Mouse (Mus musculus) left cerebral cortex, adult 2 months (tissue): ENCODE measurements at regions not wholly inside any gene's neighbourhood (a gene's known extent, or its start where the extent isn't known, plus 50 kb on each side); places are given as distances from the start of the nearest gene placed in this dataset.

ENCODE experiments used
- DNase-seq, 2 experiments: peaks; one replicate each; pipeline ENCODE4 v3.0.0; 2021 to 2022; ENCODE audit warnings: low spot score in 2 of 2, mixed read lengths in 1 of 2; ENCODE audit errors: extremely low spot score in 1 of 2
- H3K27ac ChIP-seq: fragments of 200-600 bp; 2 replicates; pipeline ENCODE4 v1.8.1; 2022
- H3K4me3 ChIP-seq: fragments of 200-600 bp; 2 replicates; pipeline ENCODE4 v1.8.1; 2022
- CTCF ChIP-seq: fragments of 200-600 bp; IDR thresholded peaks from 2 replicates; pipeline ENCODE4 v1.8.1; 2022; ENCODE audit warnings: antibody characterized with exemption, mild to moderate bottlenecking, moderate library complexity
- intact Hi-C: fragments of 180-260 bp; cut with DNase I; formaldehyde crosslinking; loops from one replicate; pipeline ENCODE4 v1.15.1; 2025

DNA sequence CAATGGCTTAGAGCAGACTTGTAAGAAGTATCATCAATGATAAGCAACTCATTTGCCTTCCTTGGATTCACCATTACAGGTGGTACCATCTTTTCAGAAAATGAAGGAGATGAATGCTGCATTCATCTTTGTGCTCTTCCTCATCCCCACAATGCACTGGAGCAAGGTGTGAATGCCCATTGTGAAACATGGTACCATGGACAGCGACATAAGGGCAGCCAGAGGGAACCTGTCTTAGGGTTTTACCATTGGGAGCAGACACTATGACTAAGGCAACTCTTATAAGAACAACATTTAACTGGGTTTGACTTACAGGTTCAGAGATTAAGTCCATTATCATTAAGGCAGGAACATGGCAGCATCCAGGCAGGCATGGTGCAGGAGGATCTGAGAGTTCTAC is 60.1 kb upstream of the Kcnj6 start:
- Histone ChIP-seq H3K4me3 (no peak overlapping the region), H3K27ac (no peak overlapping the region)
- DNase-seq: no peak
- intact Hi-C loops: no loop called here
- TF ChIP-seq CTCF: no peak

DNA sequence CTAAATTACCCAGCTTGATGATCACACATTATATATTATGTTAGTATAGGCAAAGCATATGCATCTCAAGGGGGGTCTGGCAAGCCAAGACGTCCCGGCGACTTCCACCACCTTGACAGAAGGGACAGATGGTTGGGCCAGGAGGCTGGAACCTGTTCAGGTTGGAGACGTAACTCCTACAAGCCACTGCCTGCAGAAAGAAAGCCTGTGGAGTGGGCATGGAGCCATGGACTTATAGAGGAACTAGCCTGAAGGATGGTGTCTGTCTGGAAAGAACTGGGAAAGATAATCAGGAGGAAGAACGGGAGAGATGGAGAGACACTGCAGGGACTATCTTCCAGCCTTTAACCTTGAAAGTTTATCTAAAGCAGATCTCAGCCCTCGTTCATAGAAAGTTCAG is 66.9 kb upstream of the Kcnj6 start:
- H3K27ac ChIP-seq: no peak overlapping the region
- peak in 1 of 2 experiments; percentile 11 for DNase-seq
- intact Hi-C loops: no loop called here
- H3K4me3 ChIP-seq: no peak overlapping the region
- no peak for TF ChIP-seq CTCF

DNA sequence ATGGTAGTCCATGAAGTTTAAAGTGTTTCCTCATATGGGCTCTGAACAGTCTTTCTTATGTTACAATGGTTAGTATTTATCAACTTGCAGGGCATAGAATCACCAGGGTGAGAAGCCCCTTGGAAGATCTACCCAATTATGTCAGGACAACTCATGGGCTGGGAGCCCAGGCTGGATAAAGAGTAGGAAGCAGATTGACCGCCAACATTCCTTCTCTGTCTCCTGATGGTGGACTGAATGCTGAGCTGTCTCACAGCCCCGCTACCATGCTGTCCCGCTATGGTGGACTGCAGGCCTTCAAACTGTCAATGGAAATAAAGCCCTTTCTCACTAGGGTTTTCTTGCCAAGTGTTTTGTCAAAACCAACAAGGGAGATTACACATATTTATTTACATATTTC is 69.2 kb upstream of the Kcnj6 start:
- Histone ChIP-seq H3K4me3 (no peak overlapping the region), H3K27ac (no peak overlapping the region)
- no peak for DNase-seq
- TF ChIP-seq CTCF: no peak
- intact Hi-C loops: no loop called here

DNA sequence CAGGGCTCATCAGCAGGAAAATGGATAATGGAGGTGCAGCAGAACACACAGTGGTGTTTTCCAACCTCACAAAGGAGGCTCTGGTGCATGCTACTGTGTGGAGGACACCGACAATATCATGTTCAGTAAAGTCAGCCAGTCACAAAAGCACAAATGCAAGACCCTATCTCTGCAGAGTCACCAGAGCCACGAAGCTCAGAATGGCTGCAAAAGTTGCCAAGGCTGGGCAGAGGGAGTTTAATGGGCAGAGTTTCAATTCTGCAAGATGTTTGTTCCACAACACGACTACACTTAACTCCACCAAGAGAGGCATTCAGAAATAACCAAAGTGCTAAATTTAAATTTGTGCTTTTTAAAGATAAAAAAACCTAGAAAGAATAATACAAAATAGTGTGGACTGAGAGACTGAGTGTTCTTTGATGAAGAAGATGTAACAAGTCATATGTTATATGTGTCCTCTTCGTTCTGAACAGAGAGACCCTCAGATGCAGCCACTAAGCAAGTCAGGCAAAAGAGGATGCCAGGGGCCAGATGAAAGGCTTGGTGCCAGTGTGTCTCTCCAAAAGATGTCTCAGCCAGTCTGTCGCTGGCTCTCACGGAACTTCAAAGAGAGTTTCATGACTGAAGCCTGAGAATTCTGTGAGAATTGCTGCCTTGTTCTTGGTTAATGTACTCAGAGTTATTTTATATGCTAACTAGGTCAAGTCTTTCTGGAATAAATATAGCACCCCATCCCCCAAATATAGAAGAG is 95.1 kb upstream of the Kcnj6 start:
- H3K4me3 ChIP-seq: no peak overlapping the region
- TF ChIP-seq CTCF: no peak
- DNase-seq: no peak
- H3K27ac ChIP-seq: no peak overlapping the region
- intact Hi-C loops: no loop called here

DNA sequence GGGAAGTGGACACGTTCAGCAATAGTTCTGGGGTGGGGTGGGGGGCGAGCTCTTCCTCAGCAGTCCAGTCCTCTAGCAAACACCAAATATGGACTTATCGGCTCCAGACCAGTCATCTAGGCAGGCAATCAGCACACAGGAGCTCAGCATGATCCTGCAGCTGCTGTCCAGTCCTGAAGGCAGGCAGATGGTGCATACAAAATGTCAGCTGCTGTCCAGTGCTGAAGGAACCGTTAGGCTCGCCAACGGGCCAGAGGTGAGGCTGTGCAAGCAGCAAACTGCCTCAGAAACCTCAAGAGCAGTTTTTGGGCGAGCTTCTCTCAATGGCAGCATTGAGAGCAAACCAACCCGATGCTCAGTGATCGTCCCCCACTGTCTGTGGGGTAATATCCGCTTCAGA is 96.3 kb upstream of the Kcnj6 start:
- no peak for DNase-seq
- H3K4me3 ChIP-seq: no peak overlapping the region
- no peak overlapping the region for H3K27ac ChIP-seq
- intact Hi-C loops: no loop called here
- TF ChIP-seq CTCF: no peak

DNA sequence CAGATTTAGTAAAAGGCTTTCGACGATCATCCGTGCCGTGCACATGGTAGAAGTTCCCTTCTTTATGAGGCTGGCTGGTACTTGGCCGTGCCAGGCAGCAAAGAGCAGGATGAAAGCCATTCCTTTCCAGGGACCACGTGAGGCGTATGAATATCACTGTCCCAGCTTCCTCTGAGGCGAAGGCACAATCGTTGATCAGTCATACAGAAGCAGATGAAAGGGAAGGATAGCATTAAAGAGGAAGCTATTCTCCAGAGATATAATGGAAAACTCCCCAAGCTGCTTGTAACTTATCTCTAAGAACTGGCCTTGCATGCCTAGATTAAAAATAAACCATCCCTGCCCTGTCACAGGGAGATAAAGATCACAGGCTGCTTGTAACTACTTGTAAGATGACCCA is 103.5 kb upstream of the Kcnj6 start:
- no peak overlapping the region for H3K27ac ChIP-seq

DNA sequence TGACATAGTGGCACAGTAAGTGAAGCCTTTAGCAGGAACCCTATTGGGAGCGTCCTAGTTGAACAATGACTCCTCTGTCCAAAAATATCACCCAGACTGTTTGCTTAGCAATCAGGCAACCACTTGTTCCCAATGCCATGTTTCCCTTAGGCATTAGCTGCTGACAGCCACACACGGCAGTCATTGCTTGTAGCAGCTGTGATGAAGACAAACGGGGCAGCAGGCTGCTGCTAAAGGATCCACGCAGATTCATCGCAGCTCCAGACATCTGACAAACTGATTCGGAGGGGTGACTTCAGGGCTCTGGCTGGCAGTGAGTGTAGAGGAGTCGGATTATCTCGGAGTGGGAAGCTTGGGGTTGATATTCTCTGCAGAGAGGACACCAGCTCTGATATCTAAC is 120.0 kb upstream of the Kcnj6 start:
- DNase-seq: no peak
- no peak overlapping the region for H3K4me3 ChIP-seq
- no peak overlapping the region for H3K27ac ChIP-seq
- intact Hi-C loops: no loop called here
- TF ChIP-seq CTCF: no peak

More for the DNA sequence above, 103.5 kb upstream of the Kcnj6 start:
- H3K4me3 ChIP-seq: no peak overlapping the region
- no peak for DNase-seq
- TF ChIP-seq CTCF: no peak
- intact Hi-C loops: no loop called here

DNA sequence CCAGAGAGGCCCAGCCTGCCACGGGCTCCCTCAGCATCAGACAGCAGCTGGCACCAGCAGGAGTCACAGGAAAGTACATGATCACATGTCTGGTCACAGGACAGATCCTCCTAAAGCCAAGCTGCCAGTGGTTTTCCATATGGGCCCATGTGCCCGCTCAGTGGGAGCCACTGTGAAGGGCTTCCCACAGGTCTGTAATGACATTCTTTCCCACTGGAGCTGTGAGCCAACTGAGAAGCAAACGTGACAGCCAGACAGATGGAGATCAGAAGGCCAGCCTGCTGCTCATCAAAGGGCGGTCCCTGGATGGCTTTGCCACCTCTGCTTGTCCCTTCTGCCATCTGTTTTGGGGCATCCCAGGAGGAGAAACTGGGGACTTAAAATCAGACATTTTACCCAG is 121.8 kb upstream of the Kcnj6 start:
- DNase-seq: no peak
- no peak for TF ChIP-seq CTCF

DNA sequence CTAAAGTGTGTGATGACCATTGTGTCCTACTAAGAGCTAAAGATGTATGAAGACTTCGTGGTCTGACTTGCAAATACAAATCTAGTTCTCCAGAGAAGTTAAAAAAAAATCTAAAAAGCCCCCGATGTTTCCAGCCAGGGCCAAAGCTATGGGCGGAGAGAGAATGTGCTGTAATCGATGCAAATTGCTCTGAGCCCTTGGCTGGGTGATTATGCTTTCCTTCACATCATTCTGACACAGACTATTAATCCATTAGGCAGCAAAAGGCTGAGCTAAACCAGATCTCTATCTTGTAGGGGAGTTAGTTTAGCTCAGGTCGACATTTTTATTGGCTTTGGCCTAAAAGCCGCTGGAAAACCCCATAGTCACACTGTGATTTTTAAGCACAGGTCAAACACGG is 124.5 kb upstream of the Kcnj6 start:
- Histone ChIP-seq H3K4me3 (no peak overlapping the region), H3K27ac (no peak overlapping the region)
- intact Hi-C loops: no loop called here
- no peak for DNase-seq
- no peak for TF ChIP-seq CTCF

More for the DNA sequence above, 121.8 kb upstream of the Kcnj6 start:
- intact Hi-C loops: no loop called here
- H3K4me3 ChIP-seq: no peak overlapping the region
- H3K27ac ChIP-seq: no peak overlapping the region

DNA sequence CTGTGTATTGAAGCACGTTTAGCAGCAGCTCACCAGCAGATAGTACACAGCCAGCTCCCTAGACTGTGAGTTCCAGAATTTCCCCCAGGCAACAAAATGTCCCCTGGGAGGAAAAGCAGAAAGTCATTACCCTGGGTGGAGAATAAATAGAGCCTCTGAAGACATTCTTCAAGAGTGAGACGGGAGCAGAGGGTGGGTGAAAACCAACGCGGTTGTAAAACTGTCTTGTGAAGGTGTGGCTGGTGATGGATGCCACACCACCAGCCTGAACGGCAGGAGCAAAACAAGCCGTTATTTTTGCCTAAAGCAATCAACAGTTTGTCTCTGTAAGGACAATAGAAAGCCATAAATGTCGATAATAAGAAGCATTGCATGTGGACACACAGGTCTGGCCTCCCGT is 129.7 kb upstream of the Kcnj15 start:
- no peak overlapping the region for H3K4me3 ChIP-seq
- H3K27ac ChIP-seq: no peak overlapping the region
- TF ChIP-seq CTCF: no peak
- intact Hi-C loops: no loop called here
- no peak for DNase-seq

DNA sequence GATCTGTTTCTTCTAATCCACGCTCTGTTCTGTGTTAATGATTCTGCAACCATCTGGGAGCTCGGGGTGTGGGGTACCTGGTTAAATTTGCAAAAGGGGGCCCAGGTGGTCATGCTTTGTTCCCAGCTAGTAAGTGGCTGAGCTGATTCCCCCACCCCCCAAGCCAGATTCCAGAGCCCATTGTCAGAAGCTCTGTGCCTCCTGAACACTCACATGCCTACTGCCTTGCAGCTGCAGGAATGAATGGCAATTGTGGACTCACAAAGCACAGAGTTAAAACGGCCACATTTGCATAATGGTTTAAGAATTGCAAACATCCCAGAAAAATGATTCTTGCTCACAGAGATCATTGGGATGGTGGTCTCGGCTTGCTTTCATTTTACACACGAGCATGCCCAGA is 125.5 kb upstream of the Kcnj15 start:
- no peak overlapping the region for H3K4me3 ChIP-seq
- H3K27ac ChIP-seq: no peak overlapping the region
- no peak for DNase-seq
- intact Hi-C loops: no loop called here
- no peak for TF ChIP-seq CTCF

DNA sequence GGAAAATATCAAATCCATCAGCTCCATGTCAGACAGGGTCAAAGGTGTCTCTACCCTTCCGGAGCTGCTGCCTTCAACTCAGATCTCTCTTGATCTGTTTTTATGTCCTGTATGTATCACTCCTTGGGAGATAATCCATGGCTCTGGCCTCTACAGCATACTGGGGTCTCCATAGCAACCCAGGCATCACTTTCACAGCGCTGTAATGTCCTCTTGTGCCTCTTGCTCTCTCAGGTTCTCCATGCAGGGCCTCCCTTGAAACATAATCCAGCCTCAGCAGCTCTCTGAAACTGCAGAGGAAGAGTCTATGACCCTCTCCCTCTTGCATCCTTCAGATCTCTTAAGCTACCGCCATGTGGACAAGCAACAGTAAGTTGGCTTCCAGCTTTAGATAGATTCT is 118.5 kb upstream of the Kcnj15 start:
- intact Hi-C loops: no loop called here
- DNase-seq: no peak
- Histone ChIP-seq H3K27ac (no peak overlapping the region), H3K4me3 (no peak overlapping the region)
- no peak for TF ChIP-seq CTCF
